Mouse (Mus musculus): ENCODE measurements around the gene Dmkn.

DNA sequence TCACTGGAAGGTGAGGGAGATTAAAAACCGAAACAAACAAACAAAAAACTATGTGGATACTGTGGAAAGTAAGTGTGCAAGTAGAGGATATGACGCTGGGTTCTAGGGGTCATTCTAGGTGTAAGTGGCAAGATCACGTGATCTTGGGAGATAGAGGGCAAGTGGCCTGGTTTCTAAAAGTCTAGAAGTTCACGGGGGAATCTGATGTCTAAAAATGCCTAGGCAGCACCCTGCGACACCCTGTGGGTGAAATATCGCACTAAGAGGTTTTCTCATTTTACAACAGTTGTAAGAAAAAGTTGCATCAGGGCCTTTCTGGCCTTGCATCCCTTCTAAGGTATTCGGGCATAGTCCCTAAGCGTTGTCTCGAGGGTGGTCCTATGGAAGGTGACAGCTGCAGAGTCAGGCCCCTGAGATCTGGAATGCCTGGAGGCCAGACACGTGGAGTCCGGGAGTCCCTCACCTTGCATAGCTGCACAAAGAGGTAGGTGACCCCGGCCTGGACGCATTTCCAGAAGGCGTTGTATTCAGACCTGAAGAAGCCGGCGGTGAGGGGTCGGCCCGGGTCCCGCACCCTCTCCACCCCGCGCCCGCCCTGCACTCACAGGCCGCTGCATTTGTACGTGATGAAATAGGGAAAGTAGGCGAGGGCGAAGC, 34.7 kb upstream of the Dmkn start:
- TF ChIP-seq POLR2A (IDR thresholded peaks at IDR 0.05; ENCODE audit: borderline replicate concordance, low read depth, low read length) (no peak), CTCF (IDR thresholded peaks at IDR 0.05; ENCODE audit: low read depth, low read length) (no peak)
